Mouse (Mus musculus): ENCODE data around the gene Reep3. TPM values are rescaled to one million over a fixed set of nuclear protein-coding genes. Genes with fewer than 3 reads are reported as not detected.

Gene Reep3
- total and polyA plus RNA-seq, 3 experiments = 21.8 to 23.3 (median 23.2) TPM

DNA sequence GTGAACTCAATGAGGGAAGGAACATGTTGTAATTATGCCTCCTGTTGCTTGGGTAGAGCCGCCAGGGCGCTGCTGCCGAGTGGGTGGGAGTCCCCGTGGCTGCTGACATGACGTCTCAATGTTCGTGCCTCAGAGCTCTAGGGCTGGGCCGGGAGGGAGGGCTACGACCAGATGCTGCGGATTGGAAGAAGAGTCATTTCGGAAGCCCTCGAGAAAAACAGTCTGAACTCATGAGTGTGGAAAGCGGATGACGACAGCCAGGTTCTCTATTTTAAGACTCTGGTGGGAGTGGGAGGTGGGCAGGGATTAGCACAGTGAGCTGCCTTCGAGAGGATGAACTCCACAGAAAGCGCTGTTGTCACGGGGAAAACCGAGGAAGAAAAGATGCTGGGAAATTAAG lies 57.7 kb downstream of the Reep3 start:
- Histone ChIP-seq H3K27ac (ENCODE audit: insufficient read depth, low read depth) (no peak overlapping the region), H3K4me1 (ENCODE audit: control insufficient read depth in 1 of 2, insufficient read depth in 2 of 2) (peaks cover 6 to 32% of the 10 kb centered on the region in 2 experiments), H3K9me3 (replicated peaks; ENCODE audit: low read length) (no peaks in the 10 kb centered on the region), H3K9ac (ENCODE audit: insufficient read depth, low read depth) (no peak overlapping the region), H3K79me2 (replicated peaks; ENCODE audit: control insufficient read depth, extremely low read depth, insufficient read depth, poor library complexity, severe bottlenecking) (peaks cover 7% of the 10 kb centered on the region), H3K4me3 (replicated peaks in 1 of 3; ENCODE audit: low read depth in 2 of 3, low read length in 2 of 3, poor library complexity in 1 of 3) (no peak overlapping the region), H3K4me2 (ENCODE audit: insufficient read depth, low read depth, poor library complexity, severe bottlenecking) (no peak overlapping the region), H3K36me3 (replicated peaks in 1 of 2; ENCODE audit: control insufficient read depth in 1 of 2, insufficient read depth in 1 of 2, low read length in 1 of 2) (peaks cover 39 to 58% of the 10 kb centered on the region in 2 experiments), H3K27me3 (replicated peaks) (no peaks in the 10 kb centered on the region)
- in situ Hi-C loops (cut with MboI; ENCODE audit: low pct_ligation_motif_present, low pct_unique_long_range_greater_than_20kb, low sequenced_read_pairs) (no loop called here), dilution Hi-C loops (cut with MboI; ENCODE audit: extremely low pct_ligation_motif_present, extremely low pct_unique_long_range_greater_than_20kb, low sequenced_read_pairs) (no loop called here)
- TF ChIP-seq MAX (IDR thresholded peaks at IDR 0.05; ENCODE audit: low read length) (no peak), PAX5 (IDR thresholded peaks at IDR 0.05; ENCODE audit: low read length) (no peak), MXI1 (IDR thresholded peaks at IDR 0.05; ENCODE audit: low read depth, low read length) (no peak), EP300 (IDR thresholded peaks at IDR 0.05; ENCODE audit: low read length) (no peak), POLR2AphosphoS2 (IDR thresholded peaks at IDR 0.05; ENCODE audit: low read depth, low read length) (no peak), SMC3 (IDR thresholded peaks at IDR 0.05; ENCODE audit: low read depth, low read length) (no peak), CHD2 (IDR thresholded peaks at IDR 0.05; ENCODE audit: low read length) (no peak), UBTF (IDR thresholded peaks at IDR 0.05; ENCODE audit: low read depth, low read length) (no peak), RAD21 (IDR thresholded peaks at IDR 0.05; ENCODE audit: low read depth, low read length) (no peak), ZC3H11A (IDR thresholded peaks at IDR 0.05; ENCODE audit: low read depth, low read length) (no peak), JUN (IDR thresholded peaks at IDR 0.05; ENCODE audit: insufficient read depth, low read depth, low read length) (no peak), ZKSCAN1 (IDR thresholded peaks at IDR 0.05; ENCODE audit: borderline replicate concordance, low read depth, low read length) (no peak), ELF1 (IDR thresholded peaks at IDR 0.05; ENCODE audit: low read depth, low read length) (no peak), MEF2A (IDR thresholded peaks at IDR 0.05; ENCODE audit: borderline replicate concordance, low read depth, low read length) (no peak), NRF1 (IDR thresholded peaks at IDR 0.05; ENCODE audit: low read depth, low read length) (no peak), MYC (IDR thresholded peaks at IDR 0.05; ENCODE audit: low read depth, low read length) (no peak)
- DNase-seq (ENCODE audit: extremely low read depth) = no peak

DNA sequence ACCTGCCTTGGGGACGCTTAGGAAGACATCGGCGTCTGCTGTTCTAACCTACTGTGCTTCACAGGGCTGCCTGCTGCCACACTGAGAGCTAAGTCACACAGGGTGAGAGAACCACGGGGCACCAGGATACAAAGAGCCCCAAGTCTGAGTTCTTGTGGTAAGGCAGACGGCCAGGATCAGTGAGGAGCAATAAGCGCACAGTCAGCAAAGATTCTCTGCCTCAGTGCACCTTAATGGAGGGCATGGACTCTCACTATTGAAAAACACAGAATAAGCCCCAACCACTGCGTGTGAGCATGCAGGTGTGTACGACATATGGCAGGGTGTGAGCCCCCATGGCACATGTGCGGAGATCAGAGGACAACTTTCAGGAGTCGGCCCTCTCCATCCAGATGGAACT lies 60.2 kb downstream of the Reep3 start:
- Histone ChIP-seq H3K27ac (ENCODE audit: insufficient read depth, low read depth) (peak overlapping the region; percentile 13; the same call in 1 of the 2 replicates), H3K4me1 (ENCODE audit: control insufficient read depth in 1 of 2, insufficient read depth in 2 of 2) (peaks cover 2 to 19% of the 10 kb centered on the region in 2 experiments; a peak in 3 of 4 replicates), H3K36me3 (replicated peaks in 1 of 2; ENCODE audit: control insufficient read depth in 1 of 2, insufficient read depth in 1 of 2, low read length in 1 of 2) (peaks cover 44 to 61% of the 10 kb centered on the region in 2 experiments), H3K4me3 (replicated peaks in 1 of 3; ENCODE audit: low read depth in 2 of 3, low read length in 2 of 3, poor library complexity in 1 of 3) (no peak overlapping the region), H3K79me2 (replicated peaks; ENCODE audit: control insufficient read depth, extremely low read depth, insufficient read depth, poor library complexity, severe bottlenecking) (no peaks in the 10 kb centered on the region; the same call in 1 of the 2 replicates), H3K27me3 (replicated peaks) (no peaks in the 10 kb centered on the region), H3K9me3 (replicated peaks; ENCODE audit: low read length) (no peaks in the 10 kb centered on the region), H3K9ac (ENCODE audit: insufficient read depth, low read depth) (no peak overlapping the region), H3K4me2 (ENCODE audit: insufficient read depth, low read depth, poor library complexity, severe bottlenecking) (no peak overlapping the region)
- no peak for DNase-seq (ENCODE audit: extremely low read depth)
- in situ Hi-C loops (cut with MboI; ENCODE audit: low pct_ligation_motif_present, low pct_unique_long_range_greater_than_20kb, low sequenced_read_pairs) = no loop called here
- no peak for TF ChIP-seq POLR2A (IDR thresholded peaks at IDR 0.05; ENCODE audit: low read depth, low read length)
- no peak for TF ChIP-seq MYC (IDR thresholded peaks at IDR 0.05; ENCODE audit: low read depth, low read length)
- no peak for TF ChIP-seq MEF2A (IDR thresholded peaks at IDR 0.05; ENCODE audit: borderline replicate concordance, low read depth, low read length)
- TF ChIP-seq SMC3 (IDR thresholded peaks at IDR 0.05; ENCODE audit: low read depth, low read length) = no peak
- peak; percentile 64; the same call in 1 of the 2 replicates for TF ChIP-seq MAFK (IDR thresholded peaks at IDR 0.05; ENCODE audit: insufficient replicate concordance, low read length)
- no peak for TF ChIP-seq NRF1 (IDR thresholded peaks at IDR 0.05; ENCODE audit: low read depth, low read length)
- dilution Hi-C loops (cut with MboI; ENCODE audit: extremely low pct_ligation_motif_present, extremely low pct_unique_long_range_greater_than_20kb, low sequenced_read_pairs) = no loop called here

Measured in CH12.LX (cell line).